Mouse (Mus musculus) thymus, adult 2 months (tissue): ENCODE data around the gene Dpy19l3. TPM values are rescaled to one million over a fixed set of nuclear protein-coding genes. Genes with fewer than 3 reads are reported as not detected.
A peak's percentile ranks its signal among the peaks of the same experiment; 100 is the strongest.

ENCODE experiments used
- DNase-seq: peaks from one replicate; pipeline ENCODE4 v3.0.0; 2021
- H3K27ac ChIP-seq: fragments of 200-500 bp; 2 replicates; pipeline ENCODE4 v1.5.1; 2012; ENCODE audit warnings: low read length, control low read depth; ENCODE audit not compliant: control insufficient read depth, insufficient read depth
- H3K27me3 ChIP-seq: fragments of 200-500 bp; 2 replicates; pipeline ENCODE4 v1.6.1; 2012; ENCODE audit warnings: mild to moderate bottlenecking, low read length, moderate library complexity, mixed read lengths; ENCODE audit not compliant: control insufficient read depth, insufficient read depth
- H3K36me3 ChIP-seq: fragments of 200-500 bp; 2 replicates; pipeline ENCODE4 v1.6.1; 2012; ENCODE audit warnings: mild to moderate bottlenecking, low read length, moderate library complexity; ENCODE audit not compliant: control insufficient read depth, insufficient read depth
- H3K4me1 ChIP-seq: fragments of 200-500 bp; replicated peaks from 2 replicates; pipeline ENCODE4 v1.6.1; 2012; ENCODE audit warnings: low read length; ENCODE audit not compliant: control insufficient read depth, insufficient read depth
- H3K4me3 ChIP-seq: fragments of 200-500 bp; 2 replicates; pipeline ENCODE4 v1.5.1; 2012; ENCODE audit warnings: mild to moderate bottlenecking, low read length, control low read depth, moderate library complexity; ENCODE audit not compliant: control insufficient read depth, insufficient read depth
- CTCF ChIP-seq: fragments of 200-500 bp; IDR thresholded peaks from 2 replicates; pipeline ENCODE4 v1.5.1; 2012; ENCODE audit warnings: mild to moderate bottlenecking, control low read depth, low read length, moderate library complexity, borderline replicate concordance; ENCODE audit not compliant: control insufficient read depth, poor library complexity, insufficient read depth; ENCODE audit errors: extremely low read depth
- POLR2A ChIP-seq: fragments of 200-500 bp; IDR thresholded peaks from 2 replicates; pipeline ENCODE4 v1.6.1; 2012; ENCODE audit warnings: mild to moderate bottlenecking, low read length, control low read depth, moderate library complexity; ENCODE audit not compliant: control insufficient read depth, poor library complexity, insufficient read depth; ENCODE audit errors: extremely low read depth
- WGBS: fragments of 180-500 bp; shearing (Covaris S2); methylation state at CpG from one replicate; pipeline ENCODE4 v1.1.7; 2018; 5-methylcytosine and 5-hydroxymethylcytosine counted together
- polyA plus RNA-seq: library from polyadenylated mRNA; depleted of rRNA; stranded (reverse); fragments of >200 nt; gene quantifications from 2 replicates; pipeline ENCODE4 v1.2.3, GENCODE M21; 2012

The Dpy19l3 gene
- polyA plus RNA-seq, 1 experiment: 30.5 TPM

DNA sequence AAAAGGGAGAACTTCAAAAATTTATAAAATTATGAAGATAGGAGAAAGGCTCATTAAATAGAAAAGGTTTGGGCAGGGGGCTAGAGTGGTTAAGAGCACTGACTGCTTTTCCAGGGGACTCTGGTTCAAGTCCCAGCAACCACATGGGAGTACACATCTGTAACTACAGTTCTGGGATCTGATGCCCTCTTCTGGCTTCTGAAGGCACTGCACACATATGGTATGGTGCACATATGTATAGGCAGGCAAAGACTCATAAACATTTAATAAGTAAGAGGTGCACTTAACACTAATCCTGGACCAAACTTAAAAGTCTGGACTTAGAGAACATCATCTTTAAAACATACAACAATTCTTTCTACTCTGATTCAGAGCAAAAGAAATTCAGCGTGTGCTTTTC, 56.2 kb downstream of the Dpy19l3 start:
- TF ChIP-seq CTCF (no peak), POLR2A (no peak)
- Histone ChIP-seq H3K27me3 (no peaks in the 10 kb centered on the region), H3K27ac (no peak overlapping the region), H3K4me1 (no peaks in the 10 kb centered on the region), H3K36me3 (no peaks in the 10 kb centered on the region), H3K4me3 (no peak overlapping the region)
- 98% methylated on average over 1 of the region's 1 CpGs for WGBS
- DNase-seq: no peak

GRCm38 (mm10) chr7:35692641-35693040, 61.6 kb downstream of the Dpy19l3 start:
- Histone ChIP-seq H3K27me3 (no peaks in the 10 kb centered on the region), H3K36me3 (peaks cover 13% of the 10 kb centered on the region), H3K4me3 (no peak overlapping the region), H3K27ac (no peak overlapping the region), H3K4me1 (no peaks in the 10 kb centered on the region)
- DNase-seq: no peak
- WGBS: 94% methylated on average over 12 of the region's 12 CpGs
- TF ChIP-seq POLR2A: no peak
- TF ChIP-seq CTCF: no peak

DNA sequence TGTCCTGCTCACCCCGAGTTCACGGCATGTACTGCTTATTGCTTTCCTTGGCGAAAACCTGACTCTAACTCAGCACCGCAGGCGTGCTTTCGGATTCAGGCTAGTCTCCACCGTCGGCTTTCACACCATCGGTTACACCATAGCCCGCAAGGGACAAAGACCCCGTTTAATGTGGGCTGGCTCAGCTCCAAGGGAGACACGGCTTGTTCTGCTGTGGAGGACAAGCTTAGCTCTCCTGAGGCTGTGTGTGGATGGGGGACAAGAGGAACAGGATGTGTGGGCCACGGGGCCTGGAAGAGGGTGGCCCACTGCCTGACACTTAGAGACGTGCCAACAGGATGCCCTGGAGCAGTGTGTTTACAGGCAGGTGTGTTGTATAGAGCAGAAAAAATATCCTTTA, 62.1 kb downstream of the Dpy19l3 start:
- no peak for DNase-seq
- no peak overlapping the region for H3K4me3 ChIP-seq
- peaks cover 13% of the 10 kb centered on the region for H3K36me3 ChIP-seq
- H3K4me1 ChIP-seq: no peaks in the 10 kb centered on the region
- 74% methylated on average over 14 of the region's 14 CpGs for WGBS
- TF ChIP-seq POLR2A (no peak), CTCF (no peak)
- H3K27me3 ChIP-seq: no peaks in the 10 kb centered on the region
- no peak overlapping the region for H3K27ac ChIP-seq

GRCm38 (mm10) chr7:35688781-35689349, 65.4 kb downstream of the Dpy19l3 start:
- 93% methylated on average over 11 of the region's 11 CpGs for WGBS
- TF ChIP-seq CTCF (no peak), POLR2A (no peak)
- H3K27me3 ChIP-seq: no peaks in the 10 kb centered on the region
- no peak for DNase-seq
- H3K4me3 ChIP-seq: no peak overlapping the region
- H3K36me3 ChIP-seq: peaks cover 13% of the 10 kb centered on the region
- no peaks in the 10 kb centered on the region for H3K4me1 ChIP-seq
- H3K27ac ChIP-seq: no peak overlapping the region

DNA sequence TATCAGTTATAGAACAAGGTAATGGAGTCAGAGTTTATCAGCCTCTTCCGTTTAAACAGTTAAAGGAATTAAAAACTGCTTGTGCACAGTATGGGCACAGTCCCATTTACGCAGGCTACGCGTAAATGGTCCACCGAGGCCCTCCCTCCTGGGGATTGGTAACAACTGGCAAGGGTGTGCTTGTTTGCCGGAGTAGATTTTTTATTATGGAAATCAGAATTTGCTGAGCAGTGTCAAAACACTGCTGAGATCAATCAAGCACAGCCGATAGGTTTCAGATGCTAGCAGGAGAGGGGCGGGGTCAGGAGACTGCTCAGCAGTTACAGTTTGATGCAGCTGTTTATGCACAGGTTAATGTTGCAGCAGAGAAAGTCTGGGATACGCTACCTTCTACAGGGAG, 66.0 kb downstream of the Dpy19l3 start:
- H3K4me1 ChIP-seq: no peaks in the 10 kb centered on the region
- H3K27ac ChIP-seq: no peak overlapping the region
- H3K27me3 ChIP-seq: no peaks in the 10 kb centered on the region
- DNase-seq: no peak
- H3K36me3 ChIP-seq: peaks cover 13% of the 10 kb centered on the region
- no peak overlapping the region for H3K4me3 ChIP-seq
- WGBS: 95% methylated on average over 9 of the region's 9 CpGs
- TF ChIP-seq CTCF (no peak), POLR2A (no peak)

- no peak overlapping the region for H3K4me3 ChIP-seq
- WGBS: 76% methylated on average over 10 of the region's 10 CpGs
- H3K27ac ChIP-seq: no peak overlapping the region
- no peak for TF ChIP-seq POLR2A
- TF ChIP-seq CTCF: no peak
- no peaks in the 10 kb centered on the region for H3K27me3 ChIP-seq
- no peaks in the 10 kb centered on the region for H3K4me1 ChIP-seq
- H3K36me3 ChIP-seq: peaks cover 13% of the 10 kb centered on the region
- no peak for DNase-seq
Observed at GRCm38 (mm10) chr7:35687229-35687628, 67.0 kb downstream of the Dpy19l3 start.

GRCm38 (mm10) chr7:35686756-35687155, 67.5 kb downstream of the Dpy19l3 start:
- peak; percentile 52 for DNase-seq
- TF ChIP-seq POLR2A (no peak), CTCF (peak; percentile 82; the same call in 1 of the 2 replicates)
- Histone ChIP-seq H3K36me3 (peaks cover 13% of the 10 kb centered on the region), H3K27ac (no peak overlapping the region), H3K27me3 (no peaks in the 10 kb centered on the region), H3K4me3 (no peak overlapping the region), H3K4me1 (no peaks in the 10 kb centered on the region)
- 52% methylated on average over 13 of the region's 13 CpGs for WGBS
